Mouse (Mus musculus): ENCODE measurements around the gene Tnfsf13b. TPM values are rescaled to one million over a fixed set of nuclear protein-coding genes. Genes with fewer than 3 reads are reported as not detected.

Gene Tnfsf13b
- polyA plus RNA-seq, 1 experiment from 2014 or later: 0.30 TPM

DNA sequence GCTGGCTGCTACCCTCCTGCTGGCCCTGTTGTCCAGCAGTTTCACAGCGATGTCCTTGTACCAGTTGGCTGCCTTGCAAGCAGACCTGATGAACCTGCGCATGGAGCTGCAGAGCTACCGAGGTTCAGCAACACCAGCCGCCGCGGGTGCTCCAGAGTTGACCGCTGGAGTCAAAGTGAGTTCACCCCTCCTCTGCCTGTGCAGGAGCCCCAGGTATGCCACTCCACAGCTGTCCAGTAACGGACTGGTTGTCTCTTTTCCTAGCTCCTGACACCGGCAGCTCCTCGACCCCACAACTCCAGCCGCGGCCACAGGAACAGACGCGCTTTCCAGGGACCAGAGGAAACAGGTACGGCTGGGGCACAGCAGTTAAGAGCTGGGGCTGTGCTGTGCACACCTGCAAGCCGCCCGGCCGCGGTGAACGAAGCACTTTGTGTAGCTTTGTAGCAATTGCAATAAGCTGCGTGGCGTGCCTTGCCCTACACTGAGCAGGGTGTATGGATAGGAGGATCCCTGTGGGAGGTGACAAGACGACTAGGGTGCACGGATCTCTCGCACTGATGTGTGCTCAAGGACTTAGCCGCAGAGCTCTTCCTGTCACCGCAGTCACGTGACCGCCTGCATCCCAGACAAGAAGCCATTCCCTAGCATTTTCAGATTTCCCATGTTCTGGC lies 856 bp downstream of the Tnfsf13b start:
- H3K9me3 ChIP-seq: no peaks in the 10 kb centered on the region
- WGBS: 4% methylated on average over 29 of the region's 29 CpGs
- peak overlapping the region; percentile 75 for H3K27ac ChIP-seq
- peak; percentile 46 for DNase-seq (ENCODE audit: low spot score)
- H3K4me3 ChIP-seq: peak overlapping the region; percentile 63
- no peaks in the 10 kb centered on the region for H3K36me3 ChIP-seq
- H3K27me3 ChIP-seq (ENCODE audit: insufficient read depth, poor library complexity, severe bottlenecking): peaks cover 19% of the 10 kb centered on the region
- peaks cover 14% of the 10 kb centered on the region for H3K4me1 ChIP-seq (replicated peaks)

DNA sequence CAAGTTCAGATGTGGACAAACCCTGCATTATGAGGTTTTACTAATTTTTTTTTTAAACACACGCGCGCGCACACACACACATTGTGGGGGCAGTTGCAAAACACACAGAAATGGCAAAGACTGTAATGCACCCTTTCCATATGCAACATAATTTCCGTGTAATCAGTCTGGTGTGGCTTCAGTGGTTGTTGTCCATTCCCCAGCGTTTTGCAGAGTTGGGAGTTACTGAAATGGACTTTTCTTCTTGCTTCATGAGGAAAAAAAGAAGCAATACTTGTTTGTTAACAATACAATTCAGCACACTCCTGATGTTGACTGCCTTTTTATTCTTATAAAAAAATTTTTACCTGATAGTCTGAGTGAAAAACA lies 1.4 kb downstream of the Tnfsf13b start:
- H3K27me3 ChIP-seq (ENCODE audit: insufficient read depth, poor library complexity, severe bottlenecking): peaks cover 19% of the 10 kb centered on the region
- H3K36me3 ChIP-seq: no peaks in the 10 kb centered on the region
- no peak for DNase-seq (ENCODE audit: low spot score)
- no peaks in the 10 kb centered on the region for H3K9me3 ChIP-seq
- no peak overlapping the region for H3K27ac ChIP-seq
- WGBS: 37% methylated on average over 6 of the region's 6 CpGs
- H3K4me1 ChIP-seq (replicated peaks): peaks cover 14% of the 10 kb centered on the region
- H3K4me3 ChIP-seq: peak overlapping the region; percentile 63

GRCm38 (mm10) chr8:10016252-10016651 lies 10.0 kb downstream of the Tnfsf13b start:
- no peaks in the 10 kb centered on the region for H3K4me1 ChIP-seq (replicated peaks)
- no peaks in the 10 kb centered on the region for H3K27me3 ChIP-seq (ENCODE audit: insufficient read depth, poor library complexity, severe bottlenecking)
- no peak overlapping the region for H3K4me3 ChIP-seq
- 87% methylated on average over 1 of the region's 1 CpGs for WGBS
- DNase-seq (ENCODE audit: low spot score): no peak
- no peaks in the 10 kb centered on the region for H3K36me3 ChIP-seq
- H3K9me3 ChIP-seq: no peaks in the 10 kb centered on the region
- no peak overlapping the region for H3K27ac ChIP-seq

GRCm38 (mm10) chr8:10017231-10017630 lies 11.0 kb downstream of the Tnfsf13b start:
- H3K27me3 ChIP-seq (ENCODE audit: insufficient read depth, poor library complexity, severe bottlenecking): no peaks in the 10 kb centered on the region
- no peaks in the 10 kb centered on the region for H3K36me3 ChIP-seq
- H3K27ac ChIP-seq: no peak overlapping the region
- no peak overlapping the region for H3K4me3 ChIP-seq
- no peaks in the 10 kb centered on the region for H3K4me1 ChIP-seq (replicated peaks)
- no peaks in the 10 kb centered on the region for H3K9me3 ChIP-seq
- no peak for DNase-seq (ENCODE audit: low spot score)
- 90% methylated on average over 3 of the region's 3 CpGs for WGBS

DNA sequence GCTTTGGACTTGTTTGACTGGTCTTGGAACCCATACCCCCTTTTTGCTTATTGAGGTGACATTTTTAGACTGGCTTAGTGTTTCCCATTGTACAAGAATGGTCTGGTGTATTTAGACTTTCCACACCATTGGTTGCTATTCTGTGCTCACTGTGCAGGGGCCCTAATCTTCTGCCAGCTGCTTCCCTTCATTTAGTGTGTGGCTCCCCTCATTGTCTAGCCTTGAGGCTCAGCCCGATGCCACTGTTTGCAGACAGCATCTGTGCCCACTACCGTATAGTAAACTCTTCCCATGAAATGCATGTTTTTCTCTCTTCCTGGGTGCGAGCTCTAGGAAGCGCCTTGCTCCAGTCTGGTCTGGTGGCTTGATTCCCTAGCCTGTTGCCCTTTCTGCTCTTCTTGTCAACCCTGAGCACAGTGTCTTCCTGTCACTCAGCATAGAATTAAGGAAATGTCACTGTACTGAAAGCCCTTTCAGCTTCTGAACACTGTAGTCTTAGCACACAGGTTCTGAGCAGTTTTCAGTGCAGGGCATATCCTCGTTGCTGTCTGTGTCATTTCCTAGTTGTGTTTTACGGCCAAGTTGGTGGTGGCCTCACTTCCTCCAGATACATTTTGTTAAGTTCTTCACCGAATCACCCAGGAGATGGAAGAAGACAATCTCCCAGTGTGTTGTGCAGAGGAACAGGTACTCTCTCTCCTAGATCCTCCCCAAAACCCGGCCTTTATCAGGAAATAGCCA lies 24.2 kb downstream of the Tnfsf13b start:
- Histone ChIP-seq H3K27ac (no peak overlapping the region), H3K36me3 (no peaks in the 10 kb centered on the region), H3K4me1 (replicated peaks) (no peaks in the 10 kb centered on the region), H3K27me3 (ENCODE audit: insufficient read depth, poor library complexity, severe bottlenecking) (no peaks in the 10 kb centered on the region), H3K9me3 (no peaks in the 10 kb centered on the region), H3K4me3 (no peak overlapping the region)
- 84% methylated on average over 8 of the region's 8 CpGs for WGBS
- DNase-seq (ENCODE audit: low spot score): no peak

DNA sequence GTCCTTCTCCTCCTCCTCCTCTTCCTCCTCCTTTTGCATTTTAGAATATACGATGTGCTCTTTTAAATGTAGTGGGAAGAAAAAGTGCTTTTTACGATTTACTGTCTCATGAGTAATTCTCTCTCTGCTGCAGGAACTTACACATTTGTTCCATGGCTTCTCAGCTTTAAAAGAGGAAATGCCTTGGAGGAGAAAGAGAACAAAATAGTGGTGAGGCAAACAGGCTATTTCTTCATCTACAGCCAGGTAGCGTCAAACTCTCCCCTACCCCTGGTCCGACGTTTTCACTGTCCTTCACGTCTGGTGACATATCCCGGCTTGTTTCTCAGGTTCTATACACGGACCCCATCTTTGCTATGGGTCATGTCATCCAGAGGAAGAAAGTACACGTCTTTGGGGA lies 24.9 kb downstream of the Tnfsf13b start:
- no peaks in the 10 kb centered on the region for H3K4me1 ChIP-seq (replicated peaks)
- H3K36me3 ChIP-seq: no peaks in the 10 kb centered on the region
- DNase-seq (ENCODE audit: low spot score): no peak
- H3K4me3 ChIP-seq: no peak overlapping the region
- no peaks in the 10 kb centered on the region for H3K27me3 ChIP-seq (ENCODE audit: insufficient read depth, poor library complexity, severe bottlenecking)
- H3K27ac ChIP-seq: no peak overlapping the region
- no peaks in the 10 kb centered on the region for H3K9me3 ChIP-seq
- WGBS: 84% methylated on average over 9 of the region's 9 CpGs

GRCm38 (mm10) chr8:10040866-10041265 lies 34.6 kb downstream of the Tnfsf13b start:
- 79% methylated on average over 3 of the region's 3 CpGs for WGBS
- Histone ChIP-seq H3K27me3 (ENCODE audit: insufficient read depth, poor library complexity, severe bottlenecking) (no peaks in the 10 kb centered on the region), H3K36me3 (no peaks in the 10 kb centered on the region), H3K9me3 (no peaks in the 10 kb centered on the region), H3K4me1 (replicated peaks) (no peaks in the 10 kb centered on the region), H3K27ac (no peak overlapping the region), H3K4me3 (no peak overlapping the region)
- DNase-seq (ENCODE audit: low spot score): no peak

GRCm38 (mm10) chr8:10043842-10044510 lies 37.7 kb downstream of the Tnfsf13b start:
- 59% methylated on average over 13 of the region's 13 CpGs for WGBS
- Histone ChIP-seq H3K27me3 (ENCODE audit: insufficient read depth, poor library complexity, severe bottlenecking) (no peaks in the 10 kb centered on the region), H3K4me1 (replicated peaks) (no peaks in the 10 kb centered on the region), H3K27ac (no peak overlapping the region), H3K9me3 (no peaks in the 10 kb centered on the region), H3K36me3 (no peaks in the 10 kb centered on the region), H3K4me3 (no peak overlapping the region)
- DNase-seq (ENCODE audit: low spot score): peak; percentile 5

DNA sequence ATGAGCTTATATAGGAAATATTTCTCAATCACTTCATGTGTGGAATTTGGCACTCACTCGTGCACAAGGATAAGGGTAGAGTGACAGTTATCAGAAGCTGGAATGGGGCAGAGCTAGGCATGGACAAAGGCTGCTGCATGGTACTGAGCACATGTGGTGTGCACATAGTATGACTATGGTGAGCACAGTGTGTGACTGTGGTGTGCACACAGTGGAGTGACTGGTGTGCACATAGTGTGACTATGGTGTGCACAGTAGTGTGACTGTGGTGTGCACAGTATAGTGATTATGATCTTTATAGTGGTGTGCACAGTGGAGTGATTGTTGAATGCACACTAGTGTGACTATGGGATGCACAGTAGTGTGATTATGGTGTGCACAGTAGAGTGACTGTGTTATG lies 39.5 kb downstream of the Tnfsf13b start:
- DNase-seq (ENCODE audit: low spot score): no peak
- H3K27me3 ChIP-seq (ENCODE audit: insufficient read depth, poor library complexity, severe bottlenecking): no peaks in the 10 kb centered on the region
- no peak overlapping the region for H3K27ac ChIP-seq
- no peaks in the 10 kb centered on the region for H3K36me3 ChIP-seq
- no peak overlapping the region for H3K4me3 ChIP-seq
- WGBS: 75% methylated on average over 1 of the region's 1 CpGs
- no peaks in the 10 kb centered on the region for H3K9me3 ChIP-seq
- H3K4me1 ChIP-seq (replicated peaks): no peaks in the 10 kb centered on the region

DNA sequence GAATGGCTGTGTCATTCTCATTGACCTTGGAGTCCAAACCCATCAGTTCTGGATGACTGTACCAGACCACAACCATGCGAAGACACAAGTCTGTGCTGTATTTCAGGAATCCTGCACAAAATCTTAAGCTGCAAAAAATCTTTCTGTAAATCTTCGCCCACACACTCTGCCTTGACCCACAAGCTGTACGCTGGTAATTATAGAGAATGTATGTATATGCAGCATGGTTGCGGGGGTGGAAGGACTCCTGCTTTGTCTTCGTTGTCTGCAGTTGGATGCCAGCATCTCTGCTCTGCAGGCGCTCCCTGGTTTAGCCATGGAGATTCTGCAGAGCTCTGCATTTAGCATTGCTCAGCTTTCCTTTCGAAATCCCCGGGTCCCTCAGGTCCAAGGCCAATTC lies 42.9 kb downstream of the Tnfsf13b start:
- 80% methylated on average over 8 of the region's 8 CpGs for WGBS
- Histone ChIP-seq H3K36me3 (no peaks in the 10 kb centered on the region), H3K4me3 (no peak overlapping the region), H3K4me1 (replicated peaks) (peaks cover 3% of the 10 kb centered on the region; the same call in 1 of the 2 replicates), H3K9me3 (no peaks in the 10 kb centered on the region), H3K27me3 (ENCODE audit: insufficient read depth, poor library complexity, severe bottlenecking) (no peaks in the 10 kb centered on the region), H3K27ac (no peak overlapping the region)
- no peak for DNase-seq (ENCODE audit: low spot score)

DNA sequence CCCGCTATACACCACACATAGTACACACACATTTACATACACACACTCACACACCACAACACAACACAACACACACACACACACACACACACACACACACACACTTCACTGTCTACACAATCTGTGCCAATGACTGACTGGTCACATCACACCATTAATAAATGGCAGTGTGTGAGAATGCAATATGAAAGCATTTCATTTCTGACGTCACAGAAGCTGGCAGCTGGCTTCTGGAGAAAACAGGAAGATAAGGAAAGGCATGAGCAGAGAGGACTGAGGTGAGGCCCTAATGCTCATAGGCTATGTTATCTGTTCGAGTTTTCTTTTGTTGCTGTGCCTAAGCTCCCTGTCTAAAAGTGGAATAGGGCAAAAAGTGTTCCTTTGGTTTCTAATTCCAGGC lies 45.3 kb downstream of the Tnfsf13b start:
- Histone ChIP-seq H3K27me3 (ENCODE audit: insufficient read depth, poor library complexity, severe bottlenecking) (no peaks in the 10 kb centered on the region; the same call in 1 of the 2 replicates), H3K36me3 (no peaks in the 10 kb centered on the region), H3K27ac (no peak overlapping the region)

DNA sequence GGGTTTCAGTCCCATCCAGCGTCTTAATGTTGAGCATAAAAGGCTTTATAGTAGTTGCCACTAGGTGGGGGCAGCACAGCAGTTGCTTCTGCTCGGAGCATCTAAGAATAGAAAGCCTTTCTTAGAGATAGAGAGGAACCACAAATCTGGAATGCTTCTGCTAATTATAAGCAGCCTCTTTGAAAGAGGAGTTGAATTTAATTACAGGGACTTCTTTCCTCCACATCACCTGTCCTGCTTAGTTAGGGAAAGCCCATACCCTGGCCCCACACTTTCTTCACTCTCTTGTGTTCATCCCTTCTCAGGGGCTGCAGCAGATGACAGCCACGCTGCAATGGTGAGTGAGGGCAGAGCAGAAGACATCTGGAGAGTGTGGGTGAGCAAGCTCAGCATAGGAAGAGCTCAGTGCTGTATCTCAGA lies 47.3 kb downstream of the Tnfsf13b start:
- peaks cover 3% of the 10 kb centered on the region; the same call in 1 of the 2 replicates for H3K4me1 ChIP-seq (replicated peaks)
- no peaks in the 10 kb centered on the region for H3K9me3 ChIP-seq
- DNase-seq (ENCODE audit: low spot score): no peak
- 25% methylated on average over 3 of the region's 3 CpGs for WGBS
- H3K36me3 ChIP-seq: no peaks in the 10 kb centered on the region
- H3K27ac ChIP-seq: no peak overlapping the region
- no peaks in the 10 kb centered on the region; the same call in 1 of the 2 replicates for H3K27me3 ChIP-seq (ENCODE audit: insufficient read depth, poor library complexity, severe bottlenecking)
- H3K4me3 ChIP-seq: no peak overlapping the region

More for the DNA sequence above, 45.3 kb downstream of the Tnfsf13b start:
- no peak overlapping the region for H3K4me3 ChIP-seq
- no peak for DNase-seq (ENCODE audit: low spot score)
- peaks cover 3% of the 10 kb centered on the region; the same call in 1 of the 2 replicates for H3K4me1 ChIP-seq (replicated peaks)
- 74% methylated on average over 3 of the region's 3 CpGs for WGBS
- no peaks in the 10 kb centered on the region for H3K9me3 ChIP-seq

DNA sequence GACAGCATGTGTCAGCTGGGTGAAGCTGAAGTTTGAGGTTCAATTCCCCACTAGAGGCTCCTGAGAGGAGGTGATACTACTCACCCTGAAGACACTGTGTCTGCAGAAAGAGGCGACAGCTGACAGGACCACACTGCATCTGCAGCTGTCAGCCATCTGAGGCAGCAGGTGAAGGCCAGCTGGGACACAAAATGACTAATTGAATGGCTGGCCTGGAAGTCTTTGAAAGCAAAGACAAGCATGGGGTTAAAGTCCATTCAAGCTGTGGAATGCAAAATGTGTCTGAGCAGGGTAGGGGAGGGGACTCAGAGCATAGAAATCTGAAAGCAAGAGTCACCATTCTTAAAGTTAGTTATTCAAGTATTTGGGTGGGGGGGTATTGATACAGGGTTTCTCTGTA lies 54.7 kb downstream of the Tnfsf13b start:
- H3K4me3 ChIP-seq: no peak overlapping the region
- H3K36me3 ChIP-seq: no peaks in the 10 kb centered on the region
- no peaks in the 10 kb centered on the region for H3K9me3 ChIP-seq
- peaks cover 8% of the 10 kb centered on the region; the same call in 1 of the 2 replicates for H3K4me1 ChIP-seq (replicated peaks)
- DNase-seq (ENCODE audit: low spot score): peak; percentile 56
- no peaks in the 10 kb centered on the region for H3K27me3 ChIP-seq (ENCODE audit: insufficient read depth, poor library complexity, severe bottlenecking)
- no peak overlapping the region for H3K27ac ChIP-seq
- 20% methylated on average over 1 of the region's 1 CpGs for WGBS
